Mouse (Mus musculus) fibroblast of lung, adult 2 months (primary cell): Measurements from ENCODE around the gene Heatr1.

Experiments
- DNase-seq: peaks from one replicate; pipeline ENCODE4 v3.0.0-alpha.2; 2011; ENCODE audit warnings: low read depth

Gene Heatr1

DNA sequence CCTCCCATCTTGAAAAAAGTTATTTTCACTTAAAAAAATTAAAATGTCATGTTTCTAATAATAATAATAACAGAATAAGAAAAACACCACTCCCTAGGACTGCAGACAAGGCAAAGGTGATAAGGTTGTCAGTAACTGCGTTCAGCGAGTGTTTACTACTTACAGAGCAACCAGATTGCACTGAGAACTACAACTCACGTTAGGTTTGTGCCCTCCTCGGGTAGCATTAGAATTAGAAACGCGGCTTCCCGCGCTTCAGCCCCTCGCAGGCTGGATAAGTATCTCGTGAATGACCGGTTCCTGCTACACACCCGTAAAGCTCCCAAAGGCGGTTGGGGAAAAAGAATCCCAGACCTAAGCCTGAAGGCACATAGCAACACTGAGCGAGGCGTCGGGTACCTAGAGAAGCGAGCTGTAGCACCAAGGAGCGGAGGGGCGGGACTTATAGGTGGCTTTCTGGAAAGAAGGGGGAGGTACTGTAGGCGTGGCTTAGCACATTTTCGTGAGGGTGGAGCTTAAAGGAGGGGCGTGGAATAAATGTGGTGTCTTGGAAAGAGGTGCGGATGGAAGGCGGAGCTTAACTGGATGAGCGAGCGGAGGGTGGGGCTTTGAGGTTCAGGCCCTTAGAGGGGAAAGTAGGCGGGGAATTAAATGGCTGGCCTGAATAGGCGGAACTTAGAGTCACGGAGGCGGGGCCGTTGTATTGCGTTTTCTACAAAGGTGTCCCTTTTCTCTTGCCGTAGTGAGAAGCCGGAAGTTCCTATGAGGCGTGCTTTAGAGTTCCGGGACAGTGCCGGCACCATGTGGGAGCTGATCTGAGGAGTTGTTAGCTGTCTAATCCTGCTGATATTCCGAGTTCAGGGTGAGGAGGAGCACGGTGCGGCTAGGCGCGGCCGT lies at the start of gene Heatr1:
Gene Heatr1, plus strand, starts transcription at position 419 of the 897 bp plus-strand sequence.
- peak; percentile 98 for DNase-seq

DNA sequence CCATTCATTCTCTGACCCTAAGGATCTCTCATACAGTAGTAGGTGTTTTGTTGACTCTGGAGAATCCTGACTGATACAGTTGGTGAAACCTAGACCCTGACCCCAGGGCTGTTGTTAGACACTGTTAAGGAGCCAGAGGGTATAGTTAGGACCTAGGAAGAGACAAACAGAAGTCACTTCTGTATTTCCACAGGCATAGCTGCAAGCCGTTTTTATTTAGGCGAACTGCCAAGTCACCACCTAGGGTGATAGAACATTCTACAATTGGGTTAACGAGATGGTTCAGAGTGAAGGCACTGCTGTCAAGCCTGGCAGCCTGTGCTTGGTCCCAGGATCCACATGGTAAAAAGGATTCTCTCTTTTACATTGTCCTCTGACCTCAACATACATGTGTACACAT lies 48.0 kb upstream of the Heatr1 start:
- DNase-seq: no peak

DNA sequence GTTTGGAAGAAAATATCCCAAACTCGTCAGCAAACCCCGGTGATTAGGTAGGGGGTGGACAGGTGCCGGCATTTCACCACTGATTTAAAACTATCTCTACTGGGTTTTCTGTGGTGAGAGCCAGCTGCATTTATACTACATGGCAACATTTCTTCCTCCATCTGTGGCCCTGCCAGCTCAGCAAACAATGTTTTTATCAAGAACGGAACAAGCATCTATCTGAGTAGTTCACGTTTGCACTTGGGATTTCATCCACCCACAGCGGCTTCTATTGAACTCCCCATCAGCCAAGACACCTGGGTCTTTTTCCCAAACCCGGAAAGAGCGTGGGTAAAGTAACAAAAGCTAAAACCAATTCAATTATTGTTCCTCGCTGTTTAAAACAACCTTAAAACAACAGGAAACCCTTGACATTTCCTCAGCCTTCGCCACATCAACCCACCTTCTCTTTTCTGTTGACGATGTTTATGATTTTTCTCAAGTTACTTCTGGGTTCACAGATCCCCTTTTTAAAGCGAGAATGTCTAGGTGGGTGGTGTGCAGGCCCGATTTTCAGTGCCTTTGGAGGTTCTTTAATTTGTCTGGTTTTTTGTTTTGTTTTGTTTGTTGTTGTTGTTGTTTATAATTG lies 45.5 kb upstream of the Heatr1 start:
- no peak for DNase-seq

DNA sequence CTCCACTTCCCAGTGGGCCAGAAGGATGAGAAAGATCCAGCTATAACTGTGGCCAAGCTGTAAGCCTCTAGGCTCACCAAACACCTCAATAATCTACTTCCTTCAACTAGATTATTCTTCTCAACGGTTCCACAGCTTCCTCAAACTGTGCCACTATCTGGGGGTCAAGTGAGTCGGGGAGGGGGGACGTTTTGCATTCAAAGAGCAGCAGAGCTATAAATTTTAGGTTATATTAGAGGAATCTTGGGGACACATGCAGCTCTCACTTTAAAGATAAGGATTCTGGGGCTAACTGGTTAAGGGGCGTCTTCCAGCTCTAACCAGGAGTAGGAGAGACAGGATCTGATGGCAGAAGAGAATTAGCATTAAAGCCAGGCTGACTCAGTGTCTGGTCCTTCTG lies 38.6 kb upstream of the Heatr1 start:
- no peak for DNase-seq

DNA sequence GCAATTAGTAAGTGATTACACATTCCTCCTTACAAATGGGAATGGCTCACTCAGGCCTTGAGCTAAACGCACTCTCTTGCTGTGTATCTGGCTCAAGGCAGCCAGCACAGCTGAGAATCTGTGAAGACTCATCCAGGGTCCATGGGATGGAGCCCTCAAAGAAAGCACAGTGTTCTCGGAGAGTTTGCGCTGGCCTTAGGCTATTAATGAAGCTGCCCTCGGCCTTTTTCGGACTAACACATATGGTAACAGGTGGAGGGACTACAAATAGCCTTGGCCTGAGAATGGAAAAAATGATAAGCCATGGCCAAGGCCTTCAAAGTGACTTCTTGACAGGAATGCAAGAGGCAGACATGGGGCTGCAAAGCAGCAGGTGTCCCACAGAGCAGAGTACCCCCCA lies 37.3 kb upstream of the Heatr1 start:
- no peak for DNase-seq

DNA sequence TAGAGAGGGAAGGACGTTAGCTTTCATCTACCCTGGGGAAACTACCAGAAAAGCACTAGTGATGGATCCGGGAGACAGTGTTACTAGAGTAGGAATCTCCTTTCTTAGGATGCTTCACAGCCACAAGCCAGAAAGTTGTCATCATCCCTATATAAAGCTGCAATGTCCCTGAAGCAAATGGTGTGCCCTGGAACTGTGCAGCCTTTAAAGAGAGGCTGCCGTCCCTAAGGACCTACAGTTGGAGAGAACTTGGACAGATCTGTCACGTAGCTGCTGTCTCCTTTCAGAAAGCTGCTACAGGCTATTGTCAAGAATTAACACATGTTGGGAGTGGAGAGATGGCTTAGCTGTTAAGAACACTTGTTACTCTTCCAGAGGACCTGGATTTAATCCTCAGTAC lies 33.3 kb upstream of the Heatr1 start:
- DNase-seq: no peak

DNA sequence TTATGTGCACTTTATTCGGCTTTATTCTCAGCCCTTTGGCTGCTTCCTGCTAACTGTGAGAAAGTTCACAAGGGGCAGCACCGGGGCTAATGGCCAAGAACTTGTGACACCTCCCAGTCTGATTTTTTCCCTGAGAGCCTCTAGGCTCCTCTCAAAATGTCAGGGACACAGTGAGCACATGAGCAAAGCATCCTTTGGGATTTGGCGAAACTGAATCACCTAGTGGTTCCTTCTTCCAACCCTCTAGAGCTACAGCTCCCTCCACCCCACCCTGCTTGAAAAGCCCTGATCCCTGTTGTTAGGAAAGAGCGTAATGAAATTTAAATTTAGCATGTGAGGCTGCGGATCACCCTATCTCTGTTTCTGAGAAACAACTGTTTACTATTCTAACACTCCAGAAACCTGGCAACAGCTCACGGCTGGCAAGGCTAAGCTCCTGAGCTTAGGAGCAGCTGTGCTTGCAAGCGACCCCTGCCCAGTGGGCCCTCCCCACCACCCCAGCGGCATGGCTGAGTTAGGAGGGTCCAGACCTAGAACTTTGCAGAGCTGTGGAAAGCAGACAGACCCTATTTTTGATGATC lies 25.7 kb upstream of the Heatr1 start:
- DNase-seq: no peak

DNA sequence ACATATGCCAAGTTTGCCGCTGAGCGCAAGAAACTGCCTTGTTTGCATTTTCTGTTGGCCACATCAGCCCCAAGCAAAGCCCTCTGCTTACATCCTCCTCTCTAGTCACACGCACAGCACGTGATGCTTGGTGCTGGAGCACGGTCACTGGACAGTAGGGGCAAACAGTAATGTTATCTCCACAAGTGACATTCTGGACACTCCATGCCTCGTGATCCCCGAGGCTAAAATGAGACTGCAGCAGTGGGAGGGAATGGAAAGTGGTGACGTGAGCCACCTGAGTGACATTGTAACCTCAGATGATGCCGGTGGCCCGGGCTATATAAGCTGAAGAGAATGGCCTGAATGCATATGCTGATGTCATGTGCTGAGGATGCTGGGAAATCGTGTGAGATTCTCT lies 24.9 kb upstream of the Heatr1 start:
- DNase-seq: no peak

DNA sequence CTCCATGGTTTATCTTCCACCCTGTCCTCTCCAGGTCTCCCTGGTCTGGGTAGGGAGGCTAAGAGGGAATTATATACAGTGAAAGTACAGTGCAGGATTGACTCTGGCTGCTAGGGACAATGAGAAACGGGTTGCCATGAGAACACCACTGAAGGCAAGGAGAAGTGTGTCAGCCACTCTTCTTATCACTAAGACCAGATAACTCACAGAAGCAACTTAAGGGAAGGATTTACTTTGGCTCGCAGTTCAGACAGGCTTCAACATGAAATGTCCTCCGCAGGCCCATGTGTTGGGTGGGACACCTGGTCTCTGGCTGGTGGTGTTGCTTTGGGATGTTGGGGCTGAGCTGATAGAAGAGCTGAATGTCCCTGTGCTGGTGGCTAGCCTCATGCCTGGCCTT lies 22.1 kb upstream of the Heatr1 start:
- DNase-seq: no peak

DNA sequence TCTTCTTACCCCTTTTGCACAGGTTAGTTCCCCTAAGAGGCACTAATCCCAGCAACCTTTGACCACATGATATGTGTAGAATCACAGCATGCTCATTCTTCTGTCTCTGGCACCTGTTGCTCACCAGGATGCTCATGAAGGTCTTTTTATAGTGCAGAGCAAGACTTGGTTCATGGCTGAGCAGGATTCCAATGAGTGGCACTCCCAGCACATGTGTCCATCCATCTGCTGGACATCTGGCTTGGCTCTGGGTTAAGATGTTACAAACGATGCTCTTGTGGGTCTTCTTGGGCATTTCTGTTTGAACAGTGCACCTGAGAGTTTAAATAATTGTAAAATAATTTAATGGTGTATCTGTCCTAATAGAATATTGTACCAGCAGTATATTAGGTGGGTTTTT lies 18.0 kb upstream of the Heatr1 start:
- no peak for DNase-seq

DNA sequence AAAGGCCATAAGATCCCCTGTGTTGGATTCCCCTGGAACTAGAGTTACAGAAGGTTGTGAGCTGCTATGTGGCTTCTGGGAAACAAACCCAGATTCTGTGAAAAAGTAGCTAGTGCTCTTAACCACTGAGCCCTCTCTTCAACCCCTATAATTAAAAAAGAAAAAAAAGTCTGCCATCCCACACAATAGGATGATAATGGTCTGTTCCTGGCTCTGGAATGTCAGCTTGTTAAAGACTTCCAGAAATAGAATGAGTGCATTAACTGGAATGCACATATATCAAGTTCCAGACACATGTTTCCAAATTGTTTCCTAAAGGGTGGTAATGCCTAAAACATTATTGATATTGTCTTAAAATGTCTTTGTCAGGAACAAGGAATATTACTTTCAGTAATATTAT lies 10.0 kb upstream of the Heatr1 start:
- DNase-seq: no peak

DNA sequence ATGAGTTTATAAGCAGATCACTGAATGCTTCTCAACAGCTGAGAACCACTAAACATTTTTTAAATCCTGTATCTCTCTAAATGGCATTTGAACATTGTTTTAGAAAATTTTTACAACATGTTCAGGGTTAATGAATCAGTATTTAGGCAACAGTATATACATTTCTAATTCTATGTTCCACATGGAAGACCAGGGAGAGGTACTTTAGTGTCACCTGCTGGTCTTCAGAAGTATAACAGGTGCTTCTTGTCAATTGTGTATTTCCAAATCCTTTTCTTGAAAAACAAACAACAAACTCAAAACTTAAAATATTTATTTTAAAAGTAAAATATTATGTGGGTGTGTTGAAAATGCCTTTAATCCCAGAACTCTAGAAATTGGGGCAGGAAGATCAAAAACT lies 8.5 kb upstream of the Heatr1 start:
- DNase-seq: peak; percentile 16

DNA sequence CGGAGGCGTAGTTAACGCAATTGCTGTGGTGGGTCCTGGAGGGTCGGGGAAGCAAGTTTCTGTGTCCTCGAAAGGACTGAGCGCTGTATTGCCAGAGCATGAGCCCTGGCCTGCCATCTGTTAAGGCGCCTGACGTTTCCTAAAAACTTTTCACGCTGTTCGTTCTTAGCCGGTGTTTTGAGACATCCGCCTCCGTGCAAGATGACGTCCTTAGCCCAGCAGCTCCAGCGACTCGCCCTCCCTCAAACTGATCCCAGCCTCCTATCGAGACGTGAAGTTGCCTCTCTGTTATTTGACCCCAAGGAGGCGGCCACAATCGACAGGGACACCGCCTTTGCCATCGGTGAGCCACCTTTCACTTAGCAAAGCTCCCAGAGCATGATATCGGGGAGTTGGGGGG lies 744 bp downstream of the Heatr1 start:
- DNase-seq: no peak

DNA sequence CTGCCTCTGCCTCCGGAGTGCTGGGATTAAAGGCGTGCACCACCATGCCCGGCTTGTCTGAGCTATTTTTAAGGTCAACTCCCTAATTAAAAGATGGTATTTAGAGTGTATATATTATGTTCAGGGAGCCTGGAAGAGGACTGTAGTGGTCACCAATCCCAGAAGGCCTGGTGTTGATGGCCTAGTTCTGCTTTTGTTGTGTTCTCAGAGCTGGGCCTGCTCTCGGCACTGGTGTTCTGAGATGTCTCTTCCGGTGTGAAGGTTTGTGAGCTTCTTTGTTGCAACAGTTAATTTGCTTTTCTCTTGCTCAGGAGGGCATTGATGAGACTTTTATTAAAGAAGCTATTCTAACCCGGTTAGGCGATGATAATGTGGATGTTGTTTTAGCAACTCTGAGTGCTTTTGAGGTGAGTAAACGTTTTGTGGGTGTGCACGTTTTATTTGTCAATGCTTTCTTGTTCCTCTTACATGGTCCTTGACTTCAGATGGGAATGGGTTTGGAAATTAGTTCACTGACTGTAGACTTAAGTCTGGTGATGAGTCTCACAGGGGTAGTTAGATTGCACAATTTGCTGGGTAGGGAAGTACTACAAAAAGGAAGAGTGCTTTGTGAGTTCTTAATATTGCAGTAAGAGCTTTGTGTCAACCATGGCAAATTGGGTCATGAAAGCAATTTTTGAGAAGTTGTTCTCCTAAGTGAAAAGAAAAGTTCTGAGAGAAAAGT lies 13.7 kb downstream of the Heatr1 start:
- no peak for DNase-seq

DNA sequence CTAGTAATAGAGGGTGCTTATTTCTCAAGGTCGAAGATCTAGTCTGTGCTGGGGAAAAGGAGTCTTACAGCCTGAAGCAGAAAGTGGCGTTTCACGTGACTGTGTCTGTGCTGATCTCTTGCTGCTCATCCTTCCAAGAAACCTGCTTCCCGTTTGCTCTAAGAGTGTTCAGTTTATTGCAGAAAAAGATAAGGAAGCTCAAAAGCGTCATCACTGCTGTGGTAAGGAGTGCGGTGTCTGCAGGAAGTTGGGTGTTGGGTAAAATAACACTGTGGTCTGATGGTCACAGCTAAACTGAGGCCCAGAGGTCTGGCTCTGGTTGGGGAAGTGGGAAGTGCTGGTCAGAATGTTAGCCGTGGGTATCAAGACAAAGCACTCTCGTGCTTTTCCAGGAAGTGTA lies 17.2 kb downstream of the Heatr1 start:
- DNase-seq: no peak

DNA sequence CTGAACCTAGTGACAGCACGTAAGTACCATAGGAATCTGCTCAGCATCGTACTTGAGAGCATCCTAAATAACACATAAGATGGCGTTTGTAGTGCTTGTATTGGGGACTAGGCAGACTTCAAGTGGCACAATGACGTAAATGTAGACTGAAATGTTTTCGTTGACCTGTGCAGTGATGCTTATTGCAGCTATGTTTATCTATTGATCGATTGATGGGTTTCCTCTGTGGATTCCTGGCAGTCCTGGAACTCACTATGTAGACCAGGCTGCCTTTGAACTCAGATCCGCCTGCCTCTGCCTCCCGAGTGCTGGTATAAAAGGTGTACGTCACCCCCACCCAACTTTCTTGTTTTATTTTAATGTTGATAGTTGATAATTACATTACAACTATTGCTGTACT lies 25.8 kb downstream of the Heatr1 start:
- DNase-seq: no peak

DNA sequence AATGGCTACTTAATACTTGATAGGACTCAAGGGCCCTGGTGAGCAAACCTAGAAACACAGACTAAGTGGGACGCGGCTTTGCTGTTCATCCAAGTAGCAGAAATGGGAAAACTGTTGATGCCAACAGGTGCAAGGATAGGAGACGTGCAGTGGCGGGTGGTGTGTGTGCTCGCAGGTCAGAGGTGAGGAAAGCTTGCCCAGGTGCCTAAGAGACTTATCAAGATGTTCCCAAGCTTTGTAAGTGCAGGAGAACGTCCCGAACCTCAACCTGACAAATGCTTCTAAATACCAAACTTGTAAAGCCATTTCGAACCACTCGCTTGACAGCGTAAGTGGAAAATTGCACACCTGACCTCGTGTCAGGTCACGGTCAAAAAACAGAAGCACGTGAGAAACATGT lies 33.7 kb downstream of the Heatr1 start:
- DNase-seq: no peak

DNA sequence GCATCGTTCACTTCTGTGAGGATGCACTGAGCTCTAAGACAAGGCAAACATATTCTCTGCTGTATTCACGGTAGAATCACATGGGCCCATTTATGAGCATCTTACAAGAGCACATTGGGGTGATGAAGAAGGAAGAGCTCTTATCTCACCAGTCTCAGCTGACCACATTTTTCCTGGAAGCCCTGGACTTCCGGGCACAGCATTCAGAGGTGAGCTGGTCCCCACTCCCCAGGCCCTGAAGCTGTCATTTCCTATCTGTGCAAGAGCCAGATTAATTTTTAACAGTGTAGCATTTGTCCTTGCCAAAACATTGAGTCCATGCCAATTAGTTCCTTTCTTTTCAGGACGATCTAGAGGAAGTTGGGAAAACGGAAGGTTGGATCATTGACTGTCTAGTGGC lies 39.0 kb downstream of the Heatr1 start:
- DNase-seq: no peak

DNA sequence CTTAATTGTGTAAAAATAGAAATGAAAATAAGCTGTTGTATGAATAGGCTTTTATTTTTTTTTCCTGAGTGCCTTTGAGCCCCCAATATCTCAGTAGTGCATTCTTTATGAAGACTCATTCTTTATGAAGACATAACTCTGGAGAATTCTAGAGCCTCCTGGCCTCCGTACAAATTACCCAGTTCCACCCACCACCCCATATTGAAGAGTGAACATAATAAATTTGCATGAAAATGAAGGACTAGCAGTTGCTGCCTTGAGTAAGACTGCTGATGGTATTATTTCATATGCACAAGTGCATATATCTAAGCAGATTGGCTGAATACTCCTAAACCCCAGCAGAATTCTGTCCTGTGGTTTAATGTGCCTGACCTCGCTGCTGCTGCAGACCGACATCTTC lies 44.8 kb downstream of the Heatr1 start:
- DNase-seq: no peak

DNA sequence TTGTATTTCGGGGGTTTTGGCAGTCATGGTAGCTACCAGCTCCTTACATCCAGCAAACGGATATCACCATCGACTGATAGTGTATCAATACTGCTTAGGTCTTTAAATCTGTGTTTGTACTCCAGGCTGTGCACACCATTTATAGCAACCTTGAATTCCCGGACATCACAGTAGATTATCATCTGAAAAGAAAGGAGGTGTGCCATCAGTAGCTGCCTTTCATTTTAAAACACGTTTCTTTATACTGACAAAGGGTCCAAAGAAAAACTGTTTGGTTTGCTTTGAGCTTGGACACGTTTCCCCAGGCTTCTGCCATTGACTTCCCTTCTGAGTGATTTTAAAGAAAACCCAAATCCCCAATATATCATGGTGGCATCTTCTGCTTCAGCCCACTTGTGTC lies 46.0 kb downstream of the Heatr1 start:
- DNase-seq: no peak

DNA sequence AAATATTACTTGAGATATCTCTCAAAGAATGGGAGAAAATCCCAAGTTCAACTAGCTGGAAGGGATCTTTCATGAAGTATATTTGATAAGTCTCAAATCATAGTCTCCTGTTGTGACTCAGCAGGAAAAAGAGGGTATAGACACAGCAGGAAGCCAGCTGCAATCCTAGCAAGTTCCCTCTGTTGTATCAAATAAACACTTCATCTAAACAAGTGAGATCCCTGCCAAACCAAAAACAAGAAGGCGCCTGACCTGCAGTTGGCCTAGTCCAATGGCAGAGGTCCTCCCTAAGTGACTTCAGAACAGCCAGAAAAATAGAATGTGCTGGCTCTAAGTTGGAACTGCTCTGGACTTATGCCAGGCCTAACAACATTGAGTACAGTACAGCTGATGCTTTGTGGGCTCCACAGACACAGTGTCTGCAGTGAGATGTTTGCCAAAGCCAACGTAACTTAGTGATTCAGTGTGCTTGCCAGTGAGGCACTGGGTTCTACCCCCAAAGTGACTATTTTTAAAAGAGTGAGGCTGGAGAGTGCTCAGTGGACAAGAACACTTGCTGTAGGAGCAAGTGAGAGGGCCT lies 47.3 kb downstream of the Heatr1 start:
- DNase-seq: peak; percentile 51

DNA sequence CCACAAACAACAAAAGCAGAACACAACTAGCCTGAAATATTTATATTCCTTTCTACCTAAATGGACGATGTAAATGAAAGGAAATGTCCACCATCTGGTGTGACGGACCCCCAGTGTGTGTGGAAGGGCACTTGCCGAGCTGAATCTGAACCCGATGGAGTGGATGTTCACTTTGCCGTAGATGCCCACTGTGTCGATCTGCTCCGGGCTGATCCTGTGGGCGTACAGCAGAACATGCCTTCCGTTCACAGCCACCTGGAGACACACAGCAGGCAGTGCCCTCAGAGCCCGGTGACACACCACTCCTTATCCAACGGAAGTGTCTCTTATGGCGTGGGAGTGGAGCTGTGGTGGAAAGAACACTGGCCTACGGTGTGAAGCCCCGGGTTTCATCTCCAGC lies 58.3 kb downstream of the Heatr1 start:
- DNase-seq: no peak
